Mouse (Mus musculus) MEL (cell line): ENCODE measurements around the gene Prdm16.

ENCODE experiments used
- CHD2 ChIP-seq: IDR thresholded peaks from 2 replicates; pipeline ENCODE4 v1.6.1; 2011; ENCODE audit warnings: low read length, improper control_type of control experiment
- CTCF ChIP-seq, 3 experiments: IDR thresholded peaks in 2 of 3; conservative IDR thresholded peaks in 1 of 3; 2 replicates each; pipeline ENCODE4 v1.5.1; 2011 to 2012; ENCODE audit warnings: low read length in 3 of 3, low read depth in 2 of 3, mild to moderate bottlenecking in 2 of 3, improper control_type of control experiment in 1 of 3, inconsistent platforms in 1 of 3, mixed read lengths in 1 of 3, moderate library complexity in 1 of 3; ENCODE audit not compliant: control insufficient read depth in 1 of 3, insufficient read depth in 1 of 3, poor library complexity in 1 of 3, severe bottlenecking in 1 of 3
- E2F4 ChIP-seq: IDR thresholded peaks from 2 replicates; pipeline ENCODE4 v1.6.1; 2011; ENCODE audit warnings: low read depth, low read length, improper control_type of control experiment, borderline replicate concordance
- EP300 ChIP-seq, 2 experiments: IDR thresholded peaks; 2 replicates each; pipeline ENCODE4 v1.6.1; 2011; ENCODE audit warnings: improper control_type of control experiment in 2 of 2, low read length in 2 of 2, low read depth in 1 of 2, mild to moderate bottlenecking in 1 of 2
- GABPA ChIP-seq: IDR thresholded peaks from 2 replicates; pipeline ENCODE4 v1.6.1; 2012; ENCODE audit warnings: low read depth, mild to moderate bottlenecking, inconsistent platforms, low read length, improper control_type of control experiment, moderate library complexity
- MAX ChIP-seq: IDR thresholded peaks from 2 replicates; pipeline ENCODE4 v1.6.1; 2011; ENCODE audit warnings: low read length, improper control_type of control experiment
- MAZ ChIP-seq: IDR thresholded peaks from 2 replicates; pipeline ENCODE4 v1.6.1; 2012; ENCODE audit warnings: low read depth, mild to moderate bottlenecking, inconsistent platforms, low read length, improper control_type of control experiment
- POLR2A ChIP-seq, 2 experiments: IDR thresholded peaks; 2 replicates each; pipeline ENCODE4 v1.6.1; 2011 to 2012; ENCODE audit warnings: low read length in 2 of 2, mild to moderate bottlenecking in 2 of 2, control low read depth in 1 of 2, improper control_type of control experiment in 1 of 2, low read depth in 1 of 2, moderate library complexity in 1 of 2; ENCODE audit not compliant: control insufficient read depth in 1 of 2, insufficient read depth in 1 of 2, poor library complexity in 1 of 2
- RAD21 ChIP-seq: IDR thresholded peaks from 2 replicates; pipeline ENCODE4 v1.6.1; 2011; ENCODE audit warnings: mild to moderate bottlenecking, low read depth, low read length, improper control_type of control experiment
- SIN3A ChIP-seq: IDR thresholded peaks from 2 replicates; pipeline ENCODE4 v1.6.1; 2012; ENCODE audit warnings: low read length, improper control_type of control experiment, inconsistent platforms
- TAL1 ChIP-seq: IDR thresholded peaks from 2 replicates; pipeline ENCODE4 v1.6.1; 2012; ENCODE audit warnings: mild to moderate bottlenecking, inconsistent platforms, low read length, moderate library complexity, mixed read lengths
- USF2 ChIP-seq, 2 experiments: IDR thresholded peaks; 2 replicates each; pipeline ENCODE4 v1.6.1; 2011 to 2012; ENCODE audit warnings: improper control_type of control experiment in 2 of 2, low read length in 2 of 2, borderline replicate concordance in 1 of 2, inconsistent platforms in 1 of 2, low read depth in 1 of 2, mild to moderate bottlenecking in 1 of 2; ENCODE audit not compliant: insufficient read depth in 1 of 2
- ZC3H11A ChIP-seq: IDR thresholded peaks from 2 replicates; pipeline ENCODE4 v1.6.1; 2012; ENCODE audit warnings: low read depth, mild to moderate bottlenecking, inconsistent platforms, low read length, improper control_type of control experiment
- ZMIZ1 ChIP-seq: IDR thresholded peaks from 2 replicates; pipeline ENCODE4 v1.6.1; 2012; ENCODE audit warnings: low read depth, mild to moderate bottlenecking, inconsistent platforms, low read length, improper control_type of control experiment, moderate library complexity

- TF ChIP-seq CTCF (IDR thresholded peaks at IDR 0.05 in 2 of 3, conservative IDR thresholded peaks at IDR 0.05 in 1 of 3; ENCODE audit: control insufficient read depth in 1 of 3, insufficient read depth in 1 of 3, low read depth in 2 of 3, low read length in 3 of 3, poor library complexity in 1 of 3, severe bottlenecking in 1 of 3): no peak
- no peak for TF ChIP-seq POLR2A (IDR thresholded peaks at IDR 0.05; ENCODE audit: control insufficient read depth in 1 of 2, insufficient read depth in 1 of 2, low read depth in 1 of 2, low read length in 2 of 2, poor library complexity in 1 of 2)
- TF ChIP-seq TAL1: no peak
- no peak for TF ChIP-seq E2F4
- no peak for TF ChIP-seq SIN3A
- no peak for TF ChIP-seq EP300 (IDR thresholded peaks at IDR 0.05; ENCODE audit: low read depth in 1 of 2, low read length in 2 of 2)
- TF ChIP-seq USF2 (IDR thresholded peaks at IDR 0.05; ENCODE audit: borderline replicate concordance in 1 of 2, insufficient read depth in 1 of 2, low read depth in 1 of 2, low read length in 2 of 2): no peak
- no peak for TF ChIP-seq CHD2
- TF ChIP-seq GABPA: no peak
- no peak for TF ChIP-seq ZMIZ1
- TF ChIP-seq MAX: no peak
- TF ChIP-seq ZC3H11A: no peak
- no peak for TF ChIP-seq MAZ
- TF ChIP-seq RAD21: no peak
Observed at GRCm38 (mm10) chr4:154390333-154391080, 246.2 kb downstream of the Prdm16 start.
